Mouse (Mus musculus): ENCODE results near the gene H2al1f. TPM values are rescaled to one million over a fixed set of nuclear protein-coding genes. Genes with fewer than 3 reads are reported as not detected.

Gene H2al1f
- total RNA-seq, 2 experiments from 2014 or later: not detected

GRCm38 (mm10) chrX:11363890-11364289 is 48.9 kb downstream of the H2al1f start:
- intact Hi-C loops (cut with DNase I): no loop called here
- no peak for DNase-seq

Other genes starting within 250 kb of the H2al1f start
- gene H2al1a, start 15.9 kb upstream of the H2al1f start, total RNA-seq (2021): not detected
- not detected for gene H2al1b, start 12.7 kb upstream of the H2al1f start, total RNA-seq (2021)
- gene H2al1c, start 9.5 kb upstream of the H2al1f start, total RNA-seq (2021): not detected
- not detected for gene H2al1d, start 6.3 kb upstream of the H2al1f start, total RNA-seq (2021)
- not detected for gene H2al1e, start 3.2 kb upstream of the H2al1f start, total RNA-seq (2021)
- gene H2al1g, start 3.1 kb downstream of the H2al1f start, total RNA-seq (2021): not detected
- not detected for gene H2al1h, start 6.3 kb downstream of the H2al1f start, total RNA-seq (2021)
- not detected for gene H2al1i, start 9.5 kb downstream of the H2al1f start, total RNA-seq (2021)
- gene H2al1j, start 12.7 kb downstream of the H2al1f start, total RNA-seq (2021): not detected

Data from gastrocnemius, postnatal 36 days (tissue).